Mouse (Mus musculus): ENCODE results near the gene Bmp6. TPM values are rescaled to one million over a fixed set of nuclear protein-coding genes. Genes with fewer than 3 reads are reported as not detected.

The Bmp6 gene
- polyA plus RNA-seq, 1 experiment: 6.4 TPM

GRCm38 (mm10) chr13:38516582-38516981 is 171.7 kb downstream of the Bmp6 start:
- H3K27me3 ChIP-seq (ENCODE audit: control insufficient read depth, insufficient read depth, low read length): no peaks in the 10 kb centered on the region
- H3K27ac ChIP-seq (ENCODE audit: insufficient read depth, low read length): no peak overlapping the region
- H3K4me3 ChIP-seq (replicated peaks; ENCODE audit: insufficient read depth, low read depth, low read length): no peak overlapping the region
- DNase-seq: no peak
- peaks cover 15% of the 10 kb centered on the region for H3K4me1 ChIP-seq (ENCODE audit: control insufficient read depth, insufficient read depth, low read length)
- TF ChIP-seq CTCF (IDR thresholded peaks at IDR 0.05; ENCODE audit: borderline replicate concordance, insufficient read depth, low read depth, low read length) (no peak), POLR2A (IDR thresholded peaks at IDR 0.05; ENCODE audit: borderline replicate concordance, insufficient read depth, low read length) (no peak)
- WGBS: 94% methylated on average over 11 of the region's 11 CpGs

- H3K27ac ChIP-seq (ENCODE audit: insufficient read depth, low read length): no peak overlapping the region
- no peaks in the 10 kb centered on the region; the same call in 1 of the 2 replicates for H3K4me1 ChIP-seq (ENCODE audit: control insufficient read depth, insufficient read depth, low read length)
- 96% methylated on average over 11 of the region's 11 CpGs for WGBS
- no peak for TF ChIP-seq CTCF (IDR thresholded peaks at IDR 0.05; ENCODE audit: borderline replicate concordance, insufficient read depth, low read depth, low read length)
- no peak for TF ChIP-seq POLR2A (IDR thresholded peaks at IDR 0.05; ENCODE audit: borderline replicate concordance, insufficient read depth, low read length)
- H3K4me3 ChIP-seq (replicated peaks; ENCODE audit: insufficient read depth, low read depth, low read length): no peak overlapping the region
- DNase-seq: no peak
- no peaks in the 10 kb centered on the region for H3K27me3 ChIP-seq (ENCODE audit: control insufficient read depth, insufficient read depth, low read length)
Observed at GRCm38 (mm10) chr13:38520299-38520698, 175.4 kb downstream of the Bmp6 start.

DNA sequence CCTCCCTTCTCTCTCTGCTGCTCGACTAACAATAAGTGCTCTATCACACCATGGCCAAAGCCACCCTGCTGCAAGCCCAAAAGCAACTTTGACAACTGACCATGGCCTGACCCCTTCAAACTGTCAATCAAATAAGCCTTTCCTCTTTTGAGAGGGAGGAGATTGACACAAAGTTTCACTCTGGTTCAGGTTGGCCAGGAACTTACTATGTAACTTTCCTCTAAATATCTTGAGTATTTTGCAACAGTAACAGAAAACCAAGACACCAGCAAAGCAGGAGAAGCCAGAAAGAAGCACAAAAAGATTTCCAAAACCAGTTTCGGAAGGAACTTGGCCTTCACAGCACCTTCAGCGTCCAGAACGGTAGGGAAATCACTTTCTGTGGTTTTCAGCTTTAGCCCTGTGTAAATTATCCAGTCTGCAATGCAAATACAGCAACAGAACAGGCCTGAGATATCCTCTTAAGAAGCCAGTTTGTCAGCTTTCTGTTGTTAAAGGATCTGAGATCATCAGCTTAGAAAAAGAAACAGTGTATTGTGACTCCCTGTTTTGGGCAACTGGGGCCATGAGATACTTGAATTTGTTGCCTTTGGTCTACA is 177.2 kb downstream of the Bmp6 start:
- Histone ChIP-seq H3K4me3 (replicated peaks; ENCODE audit: insufficient read depth, low read depth, low read length) (no peak overlapping the region), H3K27me3 (ENCODE audit: control insufficient read depth, insufficient read depth, low read length) (no peaks in the 10 kb centered on the region), H3K4me1 (ENCODE audit: control insufficient read depth, insufficient read depth, low read length) (no peaks in the 10 kb centered on the region; the same call in 1 of the 2 replicates), H3K27ac (ENCODE audit: insufficient read depth, low read length) (no peak overlapping the region)
- DNase-seq: no peak
- TF ChIP-seq POLR2A (IDR thresholded peaks at IDR 0.05; ENCODE audit: borderline replicate concordance, insufficient read depth, low read length) (no peak), CTCF (IDR thresholded peaks at IDR 0.05; ENCODE audit: borderline replicate concordance, insufficient read depth, low read depth, low read length) (no peak)
- WGBS: 72% methylated on average over 4 of the region's 4 CpGs

- 56% methylated on average over 11 of the region's 11 CpGs for WGBS
- H3K4me3 ChIP-seq (replicated peaks; ENCODE audit: insufficient read depth, low read depth, low read length): no peak overlapping the region
- no peaks in the 10 kb centered on the region; the same call in 1 of the 2 replicates for H3K4me1 ChIP-seq (ENCODE audit: control insufficient read depth, insufficient read depth, low read length)
- DNase-seq: no peak
- no peak overlapping the region for H3K27ac ChIP-seq (ENCODE audit: insufficient read depth, low read length)
- no peak for TF ChIP-seq CTCF (IDR thresholded peaks at IDR 0.05; ENCODE audit: borderline replicate concordance, insufficient read depth, low read depth, low read length)
- TF ChIP-seq POLR2A (IDR thresholded peaks at IDR 0.05; ENCODE audit: borderline replicate concordance, insufficient read depth, low read length): no peak
- no peaks in the 10 kb centered on the region for H3K27me3 ChIP-seq (ENCODE audit: control insufficient read depth, insufficient read depth, low read length)
Observed at GRCm38 (mm10) chr13:38523231-38523630, 178.3 kb downstream of the Bmp6 start.

GRCm38 (mm10) chr13:38525261-38525660 is 180.4 kb downstream of the Bmp6 start:
- WGBS: 77% methylated on average over 3 of the region's 3 CpGs
- Histone ChIP-seq H3K4me3 (replicated peaks; ENCODE audit: insufficient read depth, low read depth, low read length) (no peak overlapping the region), H3K4me1 (ENCODE audit: control insufficient read depth, insufficient read depth, low read length) (no peaks in the 10 kb centered on the region; the same call in 1 of the 2 replicates), H3K27ac (ENCODE audit: insufficient read depth, low read length) (no peak overlapping the region), H3K27me3 (ENCODE audit: control insufficient read depth, insufficient read depth, low read length) (no peaks in the 10 kb centered on the region)
- DNase-seq: no peak
- no peak for TF ChIP-seq POLR2A (IDR thresholded peaks at IDR 0.05; ENCODE audit: borderline replicate concordance, insufficient read depth, low read length)
- TF ChIP-seq CTCF (IDR thresholded peaks at IDR 0.05; ENCODE audit: borderline replicate concordance, insufficient read depth, low read depth, low read length): no peak

DNA sequence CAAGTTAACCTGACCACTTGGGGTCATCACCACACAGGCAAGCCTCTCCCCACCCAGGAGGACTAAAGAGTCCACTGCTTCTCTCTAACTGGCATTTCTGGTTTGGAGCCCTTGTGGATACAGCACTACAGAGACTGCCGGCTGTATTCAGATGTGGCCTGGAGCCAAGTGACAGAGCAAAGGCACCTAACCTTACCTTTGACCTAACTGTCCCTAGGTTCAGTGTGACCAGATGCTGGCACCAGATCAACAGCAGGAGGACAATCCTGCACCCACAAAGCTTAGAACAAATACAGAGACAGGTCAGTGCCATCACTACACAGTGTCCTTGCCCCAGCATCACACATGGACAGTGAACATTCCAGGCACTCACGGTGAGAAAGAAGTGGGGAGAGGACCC is 181.2 kb downstream of the Bmp6 start:
- H3K27me3 ChIP-seq (ENCODE audit: control insufficient read depth, insufficient read depth, low read length): no peaks in the 10 kb centered on the region
- no peak overlapping the region for H3K27ac ChIP-seq (ENCODE audit: insufficient read depth, low read length)
- no peak overlapping the region for H3K4me3 ChIP-seq (replicated peaks; ENCODE audit: insufficient read depth, low read depth, low read length)
- no peaks in the 10 kb centered on the region; the same call in 1 of the 2 replicates for H3K4me1 ChIP-seq (ENCODE audit: control insufficient read depth, insufficient read depth, low read length)
- 67% methylated on average over 2 of the region's 2 CpGs for WGBS
- TF ChIP-seq CTCF (IDR thresholded peaks at IDR 0.05; ENCODE audit: borderline replicate concordance, insufficient read depth, low read depth, low read length): no peak
- no peak for TF ChIP-seq POLR2A (IDR thresholded peaks at IDR 0.05; ENCODE audit: borderline replicate concordance, insufficient read depth, low read length)
- no peak for DNase-seq

- no peaks in the 10 kb centered on the region; the same call in 1 of the 2 replicates for H3K4me1 ChIP-seq (ENCODE audit: control insufficient read depth, insufficient read depth, low read length)
- 13% methylated on average over 15 of the region's 15 CpGs for WGBS
- H3K27ac ChIP-seq (ENCODE audit: insufficient read depth, low read length): no peak overlapping the region
- H3K27me3 ChIP-seq (ENCODE audit: control insufficient read depth, insufficient read depth, low read length): no peaks in the 10 kb centered on the region
- DNase-seq: peak in 1 of 2 experiments; percentile 9
- TF ChIP-seq CTCF (IDR thresholded peaks at IDR 0.05; ENCODE audit: borderline replicate concordance, insufficient read depth, low read depth, low read length) (no peak), POLR2A (IDR thresholded peaks at IDR 0.05; ENCODE audit: borderline replicate concordance, insufficient read depth, low read length) (no peak)
- peak overlapping the region; percentile 64 for H3K4me3 ChIP-seq (replicated peaks; ENCODE audit: insufficient read depth, low read depth, low read length)
Observed at GRCm38 (mm10) chr13:38527041-38527796, 182.3 kb downstream of the Bmp6 start.

Data from cerebellum, adult 2 months (tissue).